Mouse (Mus musculus): Measurements from ENCODE around the gene Mbd3.

DNA sequence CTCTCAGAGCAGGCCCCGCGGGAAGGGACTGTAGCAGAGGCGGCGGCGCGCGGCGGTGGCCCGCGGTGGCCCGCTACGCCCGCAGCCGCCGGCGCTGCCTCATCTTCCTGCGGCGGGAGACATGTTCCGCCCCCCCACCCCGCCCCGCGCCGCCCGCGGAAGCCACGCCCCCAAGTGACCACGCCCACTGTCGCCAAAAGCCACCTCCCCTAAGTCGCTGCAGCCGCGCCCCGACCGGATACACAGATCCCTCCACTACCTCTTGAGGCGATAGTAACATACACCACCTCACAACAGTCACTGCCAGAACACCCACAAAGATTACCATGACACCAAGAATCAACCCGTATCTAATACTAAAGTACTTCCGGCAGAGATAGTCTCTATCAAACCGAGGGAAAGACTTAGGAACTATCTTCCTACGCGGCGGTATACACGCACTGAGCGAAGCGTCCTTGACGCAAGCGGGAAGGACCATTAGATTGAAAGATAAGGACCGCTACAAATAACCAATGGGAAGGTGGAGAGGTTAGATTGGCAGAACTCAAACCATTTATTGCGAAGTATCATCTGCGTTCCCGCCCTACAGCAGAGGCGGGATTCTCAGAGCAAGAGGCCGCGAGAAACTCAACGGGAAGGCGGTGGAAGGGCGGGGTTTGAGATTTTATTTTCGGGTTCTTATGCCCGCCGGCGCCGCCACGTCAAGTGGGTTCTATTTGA lies 34.3 kb upstream of the Mbd3 start, which contains the start of gene Tcf3:
- TF ChIP-seq CTCF (IDR thresholded peaks at IDR 0.05; ENCODE audit: extremely low read depth, insufficient read length, insufficient replicate concordance, low read depth, low read length): no peak
- peak; percentile 59 for TF ChIP-seq POLR2A (IDR thresholded peaks at IDR 0.05; ENCODE audit: low read depth, low read length)
